Mouse (Mus musculus) urinary bladder, postnatal 25 days (tissue): ENCODE data around the gene Wasf1.

ENCODE experiments used
- DNase-seq: peaks from one replicate; pipeline ENCODE4 v3.0.0; 2022; ENCODE audit warnings: low spot score

Wasf1 gene

GRCm38 (mm10) chr10:40882831-40883643 is at the start of gene Wasf1, which contains the start of gene Cdc40:
TSS of gene Wasf1 (plus strand) at chr10:40883475.
TSS of gene Cdc40 (minus strand) at chr10:40883311.
- DNase-seq: peak; percentile 90

- no peak for DNase-seq
Measured at GRCm38 (mm10) chr10:40840086-40840485, 43.2 kb upstream of the Wasf1 start.

DNA sequence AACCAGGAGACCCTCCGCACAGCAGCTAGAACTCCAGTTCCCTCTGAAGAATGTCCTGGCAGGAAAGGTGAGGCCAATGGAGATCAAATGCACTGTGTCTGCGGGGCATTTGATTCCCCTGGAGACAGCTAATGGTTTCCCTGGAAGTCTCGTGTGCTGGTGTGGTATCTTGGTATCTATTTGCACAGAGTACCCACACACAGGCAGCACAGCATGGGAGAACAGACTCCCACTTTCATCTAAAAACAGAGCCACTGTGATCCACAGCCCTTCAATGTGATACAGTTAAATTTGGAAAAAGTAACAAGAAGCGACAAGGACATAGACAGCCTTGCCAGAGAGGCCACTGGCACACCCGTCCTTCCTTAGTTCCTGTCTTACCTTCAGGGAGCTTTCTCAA is 39.4 kb upstream of the Wasf1 start:
- no peak for DNase-seq

DNA sequence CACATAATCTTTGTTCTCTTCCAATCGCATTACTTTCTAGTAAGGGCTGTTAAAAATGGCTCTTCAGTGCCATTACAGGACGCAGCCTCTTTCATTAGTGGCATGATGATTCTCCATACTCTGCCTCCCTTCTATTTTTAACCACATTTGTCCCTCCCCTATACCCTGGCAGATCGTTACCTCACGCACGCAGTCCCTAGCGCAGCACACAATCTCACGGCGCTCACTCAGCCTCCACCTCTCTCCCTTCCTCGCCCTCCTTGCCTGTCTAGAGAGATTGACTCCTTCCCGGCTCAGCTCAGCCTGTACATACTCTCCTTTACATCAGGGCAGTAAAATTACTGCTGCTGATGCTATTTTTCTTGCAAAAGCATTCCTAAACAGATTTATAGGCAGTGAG is 38.7 kb upstream of the Wasf1 start:
- DNase-seq: no peak

- DNase-seq: no peak
Measured at GRCm38 (mm10) chr10:40845626-40846025, 37.6 kb upstream of the Wasf1 start.

GRCm38 (mm10) chr10:40847176-40847874 is 36.0 kb upstream of the Wasf1 start:
- no peak for DNase-seq

DNA sequence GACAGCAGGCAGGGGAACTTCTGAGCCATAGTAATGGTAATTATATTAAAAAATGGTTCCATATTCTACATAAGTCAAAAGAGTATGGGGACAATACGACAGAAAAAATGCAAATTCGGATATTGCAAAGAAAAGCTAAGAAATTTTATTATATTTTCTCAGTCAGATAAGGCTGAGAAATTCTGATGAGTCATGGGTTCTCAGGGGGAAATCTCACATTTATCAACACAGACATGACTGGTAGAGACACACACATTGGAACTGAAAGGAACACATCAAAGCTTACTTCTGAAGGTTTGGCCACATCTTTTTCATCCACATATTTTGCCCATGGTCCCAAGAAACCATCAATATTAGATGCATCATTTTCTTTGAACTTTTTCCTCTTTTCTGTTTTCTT is 32.6 kb upstream of the Wasf1 start:
- no peak for DNase-seq

DNA sequence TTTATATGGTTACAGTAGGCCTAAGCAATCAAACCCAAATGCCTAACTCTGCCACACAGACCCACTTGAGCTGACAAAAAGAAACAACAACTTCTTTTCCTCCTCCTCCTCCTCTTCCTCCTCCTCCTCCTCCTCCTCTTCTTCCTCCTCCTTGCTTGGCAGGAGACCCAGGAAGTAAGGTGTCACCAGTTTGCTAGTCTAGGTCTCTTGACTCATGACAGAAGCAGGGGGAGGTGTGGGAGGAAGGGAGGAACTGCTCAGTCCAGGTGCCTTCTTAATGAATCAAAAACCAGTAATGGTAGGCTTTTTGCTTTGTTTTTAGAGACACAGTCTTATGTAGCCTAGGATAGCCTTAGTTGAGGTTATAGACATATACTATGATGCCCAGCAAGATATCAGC is 32.1 kb upstream of the Wasf1 start:
- DNase-seq: no peak

- DNase-seq: no peak
Measured at GRCm38 (mm10) chr10:40855616-40856015, 27.7 kb upstream of the Wasf1 start.

- no peak for DNase-seq
Measured at GRCm38 (mm10) chr10:40856703-40857102, 26.6 kb upstream of the Wasf1 start.

DNA sequence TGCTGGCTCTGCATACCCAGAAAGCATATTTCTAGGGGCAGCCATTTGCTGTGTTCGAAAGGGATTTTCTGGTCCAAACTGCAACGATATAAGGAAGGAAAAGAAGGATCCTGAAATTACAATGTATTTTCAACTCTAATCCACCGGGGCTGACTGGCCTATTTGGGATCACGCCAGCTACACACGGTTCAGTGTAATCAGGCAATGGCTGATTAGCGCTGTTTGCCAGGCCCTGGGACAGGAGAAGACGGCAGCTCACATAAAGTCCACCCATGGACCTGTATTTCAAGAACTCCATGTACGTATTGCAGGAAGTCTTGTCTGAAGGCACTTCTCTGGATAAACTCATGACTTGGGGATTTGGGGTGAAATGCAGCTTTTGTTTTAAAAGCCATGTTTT is 25.7 kb upstream of the Wasf1 start:
- DNase-seq: no peak

GRCm38 (mm10) chr10:40868081-40868480 is 15.2 kb upstream of the Wasf1 start:
- no peak for DNase-seq

- DNase-seq: no peak
Measured at GRCm38 (mm10) chr10:40871301-40871700, 12.0 kb upstream of the Wasf1 start.

DNA sequence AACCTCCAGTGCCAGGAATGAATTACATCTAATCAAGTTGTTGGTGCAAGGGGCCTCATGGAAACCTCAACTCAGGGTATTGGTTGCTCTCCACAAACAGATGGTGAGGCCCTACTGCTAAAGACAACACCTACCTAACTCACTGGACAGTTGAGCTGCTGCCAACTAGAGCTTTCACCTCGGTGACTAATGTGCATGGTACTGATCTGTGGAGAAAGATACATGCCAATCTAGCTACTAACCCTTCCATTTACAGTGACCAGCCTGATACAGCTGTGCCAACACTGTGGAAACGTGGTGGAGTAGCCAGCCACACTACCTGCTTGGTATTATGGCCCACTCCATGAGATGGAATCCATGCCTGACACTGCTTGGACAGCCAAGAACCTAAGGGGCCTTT is 11.2 kb upstream of the Wasf1 start:
- DNase-seq: no peak

GRCm38 (mm10) chr10:40878246-40878645 is 5.0 kb upstream of the Wasf1 start:
- no peak for DNase-seq

DNA sequence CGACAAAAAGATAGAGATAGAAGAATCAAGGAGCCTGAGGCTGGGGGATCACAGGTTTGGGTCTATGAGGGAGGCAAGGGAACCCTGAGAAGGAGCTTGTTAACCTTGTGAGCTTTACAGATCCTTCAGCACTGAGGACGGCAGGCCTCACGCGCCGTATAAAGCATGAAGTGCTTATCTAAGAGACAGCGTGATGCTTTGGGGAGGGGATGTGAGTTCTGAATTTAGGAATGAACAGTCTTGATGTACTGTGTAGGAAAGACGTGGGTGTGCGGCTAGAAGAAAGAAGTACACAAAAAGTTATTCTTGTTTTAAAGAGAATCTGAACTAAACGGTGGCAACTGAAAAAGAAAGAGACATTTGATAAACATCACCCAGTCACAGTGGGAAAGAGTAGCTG is 3.3 kb upstream of the Wasf1 start:
- no peak for DNase-seq

DNA sequence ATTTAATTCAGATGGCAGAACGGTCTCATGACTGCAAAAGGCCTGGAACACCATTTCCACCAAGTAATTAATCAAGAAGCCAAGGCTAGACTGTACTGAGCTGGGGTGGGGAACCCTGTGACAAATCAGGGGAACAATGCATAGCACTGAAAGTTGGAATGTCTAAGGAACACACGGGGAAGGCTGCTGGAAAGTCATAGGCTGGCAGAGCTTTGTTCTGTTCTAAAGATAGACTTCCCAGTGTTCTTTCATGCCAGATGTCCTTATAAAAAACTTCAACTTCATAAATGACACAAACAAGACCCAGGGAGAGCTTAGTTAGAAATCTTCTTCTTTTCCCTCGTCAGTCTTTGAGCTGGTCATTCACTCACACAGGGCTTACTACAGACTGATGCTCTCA is 2.0 kb upstream of the Wasf1 start:
- DNase-seq: no peak

DNA sequence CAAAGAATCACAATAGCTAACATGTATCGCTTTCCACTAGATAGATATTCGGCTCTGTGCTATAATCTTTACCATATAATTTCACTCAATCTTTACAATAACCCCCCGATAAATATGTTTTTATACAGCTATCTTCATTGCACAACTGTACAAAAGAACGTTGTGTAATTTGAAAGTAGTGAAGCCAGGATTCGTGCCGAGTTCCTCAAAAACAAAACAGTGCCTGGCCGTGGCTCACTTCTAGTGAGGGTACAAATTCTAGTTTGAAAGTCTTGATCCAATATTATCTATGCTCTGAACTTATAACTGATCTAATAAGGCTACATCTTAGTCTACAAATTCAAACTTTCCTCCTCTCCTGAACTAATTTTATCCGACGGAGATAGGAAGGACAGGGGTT is 942 bp upstream of the Wasf1 start:
- no peak for DNase-seq

DNA sequence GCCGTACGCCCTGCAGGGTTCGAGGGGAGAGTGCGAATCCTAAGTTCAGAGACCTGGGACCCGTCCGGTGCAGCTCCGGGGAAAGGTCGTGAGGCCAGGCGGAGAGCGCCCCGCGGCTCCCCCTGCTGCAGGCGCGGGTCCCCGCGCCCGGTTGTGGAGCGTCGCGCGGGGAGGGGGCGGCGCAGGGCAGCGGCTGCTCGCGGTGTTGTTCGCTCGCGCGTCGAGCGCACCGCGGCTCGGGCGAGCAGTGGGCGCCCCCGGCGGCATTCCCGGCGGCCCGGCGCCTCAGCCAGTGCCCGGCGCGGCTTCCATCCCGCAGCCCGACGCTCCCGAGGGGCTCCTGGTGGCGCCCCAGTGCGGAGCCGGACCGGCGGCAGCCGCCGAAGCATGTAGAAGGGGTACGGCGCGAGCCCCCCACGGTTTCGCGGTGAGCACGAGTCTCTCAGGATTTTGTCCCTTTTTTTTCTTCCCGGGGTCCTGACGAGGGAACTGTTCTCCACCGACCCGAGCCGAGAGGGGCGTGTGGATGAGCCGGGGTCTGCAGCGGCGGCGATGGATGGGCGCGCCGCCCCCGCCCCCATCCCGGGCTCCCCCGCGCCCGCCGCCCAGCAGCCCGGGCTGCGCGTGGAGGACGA is 486 bp downstream of the Wasf1 start:
- no peak for DNase-seq

DNA sequence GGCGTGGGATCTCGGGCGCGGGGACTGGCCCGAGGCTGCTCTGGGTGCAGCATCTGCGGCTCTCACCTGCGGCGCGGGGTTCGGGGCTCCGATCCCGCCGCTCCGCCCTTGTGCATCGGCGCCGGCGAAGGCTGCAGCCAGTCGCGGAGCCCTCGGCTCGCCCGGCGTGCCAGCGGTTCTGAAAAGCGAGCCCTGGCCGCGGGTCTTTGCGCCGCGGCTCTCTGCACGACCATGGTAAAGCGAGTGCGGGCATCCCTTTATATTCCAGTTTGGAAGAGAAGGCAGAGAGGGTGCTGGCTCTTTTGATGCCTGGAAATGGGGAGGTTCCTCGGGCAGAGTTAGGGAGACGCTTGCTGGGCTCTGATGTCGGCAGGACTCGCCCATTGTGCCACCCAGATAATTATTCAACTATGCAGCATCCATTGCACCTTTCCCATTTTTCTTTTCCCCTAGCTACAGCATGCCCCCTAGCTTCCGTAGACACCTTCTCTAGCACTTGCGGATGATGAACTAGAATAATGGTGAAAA is 1.1 kb downstream of the Wasf1 start:
- peak; percentile 12 for DNase-seq

DNA sequence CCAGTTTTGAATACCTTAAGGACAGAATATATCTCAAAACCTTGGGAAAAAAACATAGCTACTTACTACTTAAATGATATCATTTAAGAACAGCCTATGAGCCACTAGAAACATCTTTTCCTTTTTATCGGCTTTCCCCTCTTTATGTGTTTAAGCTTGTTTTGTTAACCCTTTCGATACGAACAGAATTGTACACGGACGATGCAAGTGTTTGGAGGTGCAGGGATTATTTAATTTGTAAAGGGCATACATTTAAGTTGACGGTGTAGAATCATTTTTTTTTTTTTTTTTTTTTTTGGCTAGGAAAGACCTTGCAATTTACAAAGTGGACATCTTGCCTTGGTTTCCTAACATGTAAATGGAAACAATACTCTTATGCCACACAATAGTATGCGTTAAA is 2.2 kb downstream of the Wasf1 start:
- no peak for DNase-seq

DNA sequence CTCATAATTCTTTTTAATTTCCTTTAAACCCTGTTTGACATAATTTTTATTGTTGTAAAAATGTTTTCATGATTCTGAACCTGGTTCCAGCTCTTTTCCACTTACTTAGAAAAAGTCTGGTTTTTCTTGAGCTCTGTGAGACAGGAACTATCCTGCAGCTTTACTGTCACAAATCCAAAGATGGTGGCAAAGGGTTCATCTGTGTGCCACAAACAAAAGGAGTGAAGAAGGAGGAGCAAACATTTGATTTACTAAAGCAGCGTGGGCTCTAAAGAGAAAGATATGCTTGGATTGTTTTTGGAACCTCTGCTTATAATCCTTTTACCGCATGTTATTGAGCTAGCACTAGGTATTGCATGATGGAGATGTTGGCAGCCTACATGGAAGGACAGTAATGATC is 4.0 kb downstream of the Wasf1 start:
- no peak for DNase-seq

GRCm38 (mm10) chr10:40889146-40889545 is 5.9 kb downstream of the Wasf1 start:
- DNase-seq: no peak
